Mouse (Mus musculus) embryonic facial prominence, embryonic 14.5 days (tissue): ENCODE data around the gene Pde8b. TPM values are rescaled to one million over a fixed set of nuclear protein-coding genes. Genes with fewer than 3 reads are reported as not detected.

Experiments
- ATAC-seq: fragments of 200-750 bp; cut with Nextera tagmentation; 2 replicates; pipeline ENCODE4 v1.8.0; 2017; ENCODE audit warnings: low read depth, moderate number of reproducible peaks, moderate TSS enrichment
- DNase-seq: peaks from one replicate; pipeline ENCODE4 v3.0.0-alpha.2; 2015; ENCODE audit warnings: low spot score
- H3K27ac ChIP-seq: fragments of 300-500 bp; sonication (generic); replicated peaks from 2 replicates; pipeline ENCODE4 v1.5.1; 2014; ENCODE audit warnings: low read depth, mild to moderate bottlenecking, low read length, moderate library complexity
- H3K27me3 ChIP-seq: fragments of 300-500 bp; sonication (generic); replicated peaks from 2 replicates; pipeline ENCODE4 v1.6.1; 2014; ENCODE audit warnings: low read length; ENCODE audit not compliant: control insufficient read depth, insufficient read depth
- H3K36me3 ChIP-seq: fragments of 300-500 bp; sonication (generic); 2 replicates; pipeline ENCODE4 v1.6.1; 2014; ENCODE audit warnings: low read length, mixed read lengths; ENCODE audit not compliant: control insufficient read depth, insufficient read depth
- H3K4me1 ChIP-seq: fragments of 300-500 bp; sonication (generic); 2 replicates; pipeline ENCODE4 v1.6.1; 2014; ENCODE audit warnings: antibody characterized with exemption, low read length; ENCODE audit not compliant: control insufficient read depth, insufficient read depth
- H3K4me2 ChIP-seq: fragments of 300-500 bp; sonication (generic); 2 replicates; pipeline ENCODE4 v1.6.1; 2014; ENCODE audit warnings: low read depth, mild to moderate bottlenecking, low read length, moderate library complexity, mixed read lengths
- H3K4me3 ChIP-seq: fragments of 300-500 bp; sonication (generic); 2 replicates; pipeline ENCODE4 v1.5.1; 2014; ENCODE audit warnings: low read depth, mild to moderate bottlenecking, low read length
- H3K9ac ChIP-seq: fragments of 300-500 bp; sonication (generic); 2 replicates; pipeline ENCODE4 v1.6.1; 2014; ENCODE audit warnings: low read depth, mild to moderate bottlenecking, low read length, moderate library complexity, mixed read lengths
- H3K9me3 ChIP-seq: fragments of 300-500 bp; sonication (generic); 2 replicates; pipeline ENCODE4 v1.6.1; 2016; ENCODE audit warnings: low read length; ENCODE audit not compliant: control insufficient read depth
- WGBS: fragments of 180-500 bp; shearing (Covaris S2); extraction: QIAGEN DNeasy Blood & Tissue Kit; methylation state at CpG from one replicate; pipeline ENCODE4 v1.1.7; 2014; 5-methylcytosine and 5-hydroxymethylcytosine counted together
- polyA plus RNA-seq: library from polyadenylated mRNA; unstranded; fragments of >200 nt; fragmentation: Nextera tagmentation; extraction: Ambion mirVana; gene quantifications from 2 replicates; pipeline ENCODE4 v1.2.1, GENCODE M21; 2014

Pde8b gene
- polyA plus RNA-seq, 1 experiment from 2014 or later, result 4.7 TPM

DNA sequence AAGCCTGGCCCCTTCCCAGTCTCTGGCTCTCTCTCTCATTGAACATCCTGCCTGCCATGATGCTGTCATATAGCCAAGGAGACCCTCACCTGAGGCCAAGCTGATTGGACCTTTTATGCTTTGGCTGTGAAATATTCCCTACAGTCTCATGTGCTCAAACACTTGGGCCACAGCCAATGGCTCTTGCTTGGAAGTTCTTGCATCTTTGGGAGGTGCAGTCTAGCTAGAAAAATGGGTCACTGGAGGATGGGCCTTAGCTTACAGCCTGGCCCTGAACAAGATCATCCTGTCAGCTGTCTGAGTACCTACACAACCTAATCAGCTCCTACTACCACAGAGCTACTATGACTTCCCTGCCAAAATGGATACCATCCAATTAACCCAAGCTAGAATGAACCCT lies 105.4 kb downstream of the Pde8b start:
- H3K4me3 ChIP-seq, result no peak overlapping the region
- peaks cover 12% of the 10 kb centered on the region for H3K9me3 ChIP-seq
- no peaks in the 10 kb centered on the region for H3K27me3 ChIP-seq
- DNase-seq (no peak), ATAC-seq (no peak)
- H3K9ac ChIP-seq, result no peak overlapping the region
- no peak overlapping the region for H3K4me2 ChIP-seq
- no peak overlapping the region for H3K27ac ChIP-seq
- no peaks in the 10 kb centered on the region for H3K36me3 ChIP-seq
- H3K4me1 ChIP-seq, result no peaks in the 10 kb centered on the region

DNA sequence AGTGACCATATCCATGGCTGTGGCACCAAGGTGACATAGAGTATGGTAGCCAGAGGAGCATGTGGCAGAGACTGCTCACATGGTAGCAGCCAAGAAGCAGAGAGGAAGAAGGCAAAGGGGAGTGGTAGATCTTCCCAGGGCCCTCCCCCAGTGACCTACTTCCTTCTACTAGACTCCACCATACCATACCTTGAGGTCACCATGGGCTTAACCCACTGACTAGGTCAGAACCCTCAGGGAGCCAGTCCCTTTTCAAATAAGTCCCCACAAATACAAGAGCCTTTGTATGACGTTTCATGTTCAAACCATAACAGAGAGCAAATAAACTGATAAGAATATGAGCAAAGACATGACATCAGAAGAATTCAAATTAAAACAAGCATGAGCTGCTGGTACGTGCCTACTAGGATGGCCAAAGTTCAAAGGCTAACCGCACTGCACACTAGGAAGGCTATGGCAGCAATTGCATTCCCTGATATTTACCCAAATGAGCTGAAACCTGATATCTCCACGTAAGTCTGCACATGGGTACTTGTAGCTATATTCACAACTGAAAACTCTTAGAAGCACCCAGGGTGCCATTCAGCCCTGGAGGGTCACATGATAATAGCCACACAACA lies 109.6 kb downstream of the Pde8b start:
- H3K27me3 ChIP-seq, result no peaks in the 10 kb centered on the region
- H3K4me2 ChIP-seq, result no peak overlapping the region
- no peaks in the 10 kb centered on the region for H3K36me3 ChIP-seq
- peaks cover 12% of the 10 kb centered on the region for H3K9me3 ChIP-seq
- 66% methylated on average over 4 of the region's 4 CpGs for WGBS
- no peak overlapping the region for H3K9ac ChIP-seq
- H3K27ac ChIP-seq, result no peak overlapping the region
- ATAC-seq, result no peak
- DNase-seq, result no peak
- no peaks in the 10 kb centered on the region for H3K4me1 ChIP-seq
- H3K4me3 ChIP-seq, result no peak overlapping the region

DNA sequence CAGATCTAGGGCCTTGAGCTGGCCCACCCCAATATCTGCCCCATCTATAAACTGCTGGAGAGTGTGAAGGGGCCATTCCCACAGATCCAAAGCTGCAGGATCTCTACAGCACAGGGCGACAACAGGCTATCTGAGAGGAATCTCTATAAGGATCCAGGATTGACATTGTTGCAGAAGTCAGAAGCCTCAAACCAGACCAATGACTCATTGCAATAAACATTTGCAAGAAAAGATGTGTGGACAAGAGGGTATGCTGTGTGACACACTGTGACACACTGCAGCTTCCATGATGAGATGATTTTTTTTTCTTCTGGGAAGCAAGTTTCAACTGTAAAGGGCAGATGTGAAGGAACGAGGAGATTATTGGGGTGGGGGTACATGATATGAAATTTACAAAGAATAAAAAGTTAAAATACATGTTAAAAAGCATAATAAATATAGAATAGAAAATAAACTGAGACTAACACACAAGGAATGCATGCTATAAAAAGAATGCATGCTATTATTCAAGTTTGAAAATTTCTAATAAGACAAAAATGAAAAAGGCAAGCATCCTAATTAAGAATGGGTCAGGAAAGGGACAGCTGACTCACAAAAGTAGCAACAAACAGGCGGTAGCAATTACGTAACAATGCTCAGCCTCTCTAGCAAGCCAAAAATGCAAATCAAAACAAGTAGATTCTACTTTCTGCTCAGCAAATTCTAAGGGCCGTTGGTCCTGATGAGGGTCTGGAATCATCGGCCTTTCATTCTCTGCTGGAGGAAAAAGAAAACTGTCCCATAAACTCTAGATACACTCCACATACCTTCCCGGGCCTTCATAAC lies 114.6 kb downstream of the Pde8b start:
- Histone ChIP-seq H3K36me3 (no peaks in the 10 kb centered on the region), H3K9ac (no peak overlapping the region), H3K4me1 (no peaks in the 10 kb centered on the region), H3K27ac (no peak overlapping the region), H3K4me2 (no peak overlapping the region), H3K4me3 (no peak overlapping the region), H3K27me3 (no peaks in the 10 kb centered on the region), H3K9me3 (no peaks in the 10 kb centered on the region)
- ATAC-seq, result no peak
- 73% methylated on average over 7 of the region's 7 CpGs for WGBS
- DNase-seq, result peak; percentile 19

DNA sequence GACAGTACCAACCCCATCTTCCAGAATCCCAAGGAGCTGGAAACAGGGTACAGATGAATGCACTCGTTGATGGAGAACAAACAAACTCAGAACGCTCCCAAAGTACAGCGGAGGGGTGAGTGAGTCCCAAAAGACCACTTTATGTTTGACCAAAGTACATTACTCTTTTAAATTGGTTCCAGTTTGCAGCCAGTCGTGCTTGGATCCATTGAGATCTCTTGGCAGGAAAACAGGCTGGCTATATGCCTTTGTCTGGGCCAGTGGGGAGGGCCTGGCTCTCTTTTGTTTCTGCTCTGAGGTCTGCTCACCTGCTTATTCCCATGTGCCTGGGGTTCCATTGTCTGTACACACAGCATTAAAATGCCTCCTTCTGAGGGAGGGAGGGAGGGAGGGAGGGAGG lies 118.3 kb downstream of the Pde8b start:
- Histone ChIP-seq H3K9me3 (no peaks in the 10 kb centered on the region), H3K36me3 (no peaks in the 10 kb centered on the region), H3K4me1 (peaks cover 8% of the 10 kb centered on the region; the same call in 1 of the 2 replicates), H3K4me2 (no peak overlapping the region), H3K4me3 (no peak overlapping the region), H3K27ac (no peak overlapping the region), H3K27me3 (no peaks in the 10 kb centered on the region), H3K9ac (no peak overlapping the region)
- DNase-seq (peak; percentile 42), ATAC-seq (no peak)
- 46% methylated on average over 4 of the region's 4 CpGs for WGBS

DNA sequence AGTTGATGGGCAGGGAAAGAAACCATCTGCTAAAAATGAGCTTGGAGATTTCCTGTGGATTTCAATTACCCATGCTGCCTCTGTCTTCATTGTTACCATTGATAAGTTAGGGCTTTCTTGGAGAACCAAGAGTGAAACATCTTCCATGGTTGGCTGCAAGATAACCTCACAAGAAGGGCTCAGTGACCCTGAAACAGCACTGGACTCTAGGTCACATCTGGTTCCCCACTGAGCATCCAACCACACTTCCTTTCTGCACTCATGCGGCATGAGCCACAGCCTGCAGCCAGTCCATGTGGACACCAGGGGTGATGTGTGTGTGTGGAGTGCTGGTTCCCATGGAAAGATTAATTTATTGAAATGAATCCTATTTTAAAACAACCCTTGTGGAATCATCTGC lies 119.1 kb downstream of the Pde8b start:
- H3K9me3 ChIP-seq, result no peaks in the 10 kb centered on the region
- no peak overlapping the region for H3K9ac ChIP-seq
- no peak for DNase-seq

GRCm38 (mm10) chr13:95127288-95127687 lies 122.8 kb downstream of the Pde8b start:
- H3K27me3 ChIP-seq, result no peaks in the 10 kb centered on the region
- WGBS, result 38% methylated on average over 10 of the region's 10 CpGs
- H3K4me3 ChIP-seq, result no peak overlapping the region
- no peak overlapping the region for H3K27ac ChIP-seq
- no peak overlapping the region for H3K4me2 ChIP-seq
- H3K9me3 ChIP-seq, result no peaks in the 10 kb centered on the region
- DNase-seq (peak; percentile 27), ATAC-seq (no peak)
- H3K9ac ChIP-seq, result no peak overlapping the region
- H3K36me3 ChIP-seq, result no peaks in the 10 kb centered on the region
- peaks cover 12% of the 10 kb centered on the region; the same call in 1 of the 2 replicates for H3K4me1 ChIP-seq

More for the DNA sequence above, 119.1 kb downstream of the Pde8b start:
- H3K36me3 ChIP-seq, result no peaks in the 10 kb centered on the region
- H3K4me2 ChIP-seq, result no peak overlapping the region
- 32% methylated on average over 1 of the region's 1 CpGs for WGBS
- no peaks in the 10 kb centered on the region for H3K27me3 ChIP-seq
- ATAC-seq, result no peak
- no peak overlapping the region for H3K27ac ChIP-seq
- peaks cover 12% of the 10 kb centered on the region; the same call in 1 of the 2 replicates for H3K4me1 ChIP-seq
- H3K4me3 ChIP-seq, result no peak overlapping the region

- no peak for ATAC-seq
- Histone ChIP-seq H3K4me2 (no peak overlapping the region), H3K27me3 (no peaks in the 10 kb centered on the region), H3K27ac (no peak overlapping the region), H3K4me1 (peaks cover 12% of the 10 kb centered on the region; the same call in 1 of the 2 replicates), H3K36me3 (no peaks in the 10 kb centered on the region), H3K4me3 (no peak overlapping the region), H3K9ac (no peak overlapping the region), H3K9me3 (no peaks in the 10 kb centered on the region)
- WGBS, result 72% methylated on average over 10 of the region's 10 CpGs
- no peak for DNase-seq
Observed at GRCm38 (mm10) chr13:95126801-95127200, 123.3 kb downstream of the Pde8b start.

- no peak overlapping the region for H3K4me3 ChIP-seq
- no peaks in the 10 kb centered on the region for H3K36me3 ChIP-seq
- no peak overlapping the region for H3K9ac ChIP-seq
- no peaks in the 10 kb centered on the region for H3K27me3 ChIP-seq
- DNase-seq, result no peak
- WGBS, result 90% methylated on average over 4 of the region's 4 CpGs
- no peak overlapping the region for H3K27ac ChIP-seq
- no peak for ATAC-seq
- no peaks in the 10 kb centered on the region for H3K9me3 ChIP-seq
- H3K4me1 ChIP-seq, result peaks cover 12% of the 10 kb centered on the region; the same call in 1 of the 2 replicates
- H3K4me2 ChIP-seq, result no peak overlapping the region
Observed at GRCm38 (mm10) chr13:95125546-95126215, 124.5 kb downstream of the Pde8b start.
